Mouse (Mus musculus) MEL (cell line): ENCODE measurements at regions not wholly inside any gene's neighbourhood (a gene's known extent, or its start where the extent isn't known, plus 50 kb on each side); places are given as distances from the start of the nearest gene placed in this dataset.

Source experiments
- CTCF ChIP-seq, 3 experiments: IDR thresholded peaks in 2 of 3; conservative IDR thresholded peaks in 1 of 3; 2 replicates each; pipeline ENCODE4 v1.5.1; 2011 to 2012; ENCODE audit warnings: low read length in 3 of 3, low read depth in 2 of 3, mild to moderate bottlenecking in 2 of 3, improper control_type of control experiment in 1 of 3, inconsistent platforms in 1 of 3, mixed read lengths in 1 of 3, moderate library complexity in 1 of 3; ENCODE audit not compliant: control insufficient read depth in 1 of 3, insufficient read depth in 1 of 3, poor library complexity in 1 of 3, severe bottlenecking in 1 of 3
- ELF1 ChIP-seq: IDR thresholded peaks from 2 replicates; pipeline ENCODE4 v1.6.1; 2014; ENCODE audit warnings: low read depth, mild to moderate bottlenecking, inconsistent platforms, low read length, improper control_type of control experiment, moderate library complexity
- GABPA ChIP-seq: IDR thresholded peaks from 2 replicates; pipeline ENCODE4 v1.6.1; 2012; ENCODE audit warnings: low read depth, mild to moderate bottlenecking, inconsistent platforms, low read length, improper control_type of control experiment, moderate library complexity
- GATA1 ChIP-seq: IDR thresholded peaks from 2 replicates; pipeline ENCODE4 v1.6.1; 2011; ENCODE audit warnings: low read depth, low read length, improper control_type of control experiment
- MAFK ChIP-seq: IDR thresholded peaks from 2 replicates; pipeline ENCODE4 v1.6.1; 2011; ENCODE audit warnings: low read depth, mild to moderate bottlenecking, low read length, improper control_type of control experiment, borderline replicate concordance
- MEF2A ChIP-seq: IDR thresholded peaks from 2 replicates; pipeline ENCODE4 v1.6.1; 2014; ENCODE audit warnings: low read depth, mild to moderate bottlenecking, inconsistent platforms, low read length, improper control_type of control experiment; ENCODE audit not compliant: poor library complexity, insufficient replicate concordance, severe bottlenecking; ENCODE audit errors: extremely low read depth
- NELFE ChIP-seq: IDR thresholded peaks from 2 replicates; pipeline ENCODE4 v1.6.1; 2011; ENCODE audit warnings: low read depth, low read length, improper control_type of control experiment
- POLR2A ChIP-seq, 2 experiments: IDR thresholded peaks; 2 replicates each; pipeline ENCODE4 v1.6.1; 2011 to 2012; ENCODE audit warnings: low read length in 2 of 2, mild to moderate bottlenecking in 2 of 2, control low read depth in 1 of 2, improper control_type of control experiment in 1 of 2, low read depth in 1 of 2, moderate library complexity in 1 of 2; ENCODE audit not compliant: control insufficient read depth in 1 of 2, insufficient read depth in 1 of 2, poor library complexity in 1 of 2
- POLR2AphosphoS5 ChIP-seq: IDR thresholded peaks from 2 replicates; pipeline ENCODE4 v1.6.1; 2012; ENCODE audit warnings: low read depth, borderline replicate concordance, mild to moderate bottlenecking, inconsistent platforms, low read length, moderate library complexity, mixed read lengths
- RCOR1 ChIP-seq: IDR thresholded peaks from 2 replicates; pipeline ENCODE4 v1.6.1; 2012; ENCODE audit warnings: low read depth, mild to moderate bottlenecking, inconsistent platforms, low read length, improper control_type of control experiment
- SMC3 ChIP-seq: IDR thresholded peaks from 2 replicates; pipeline ENCODE4 v1.6.1; 2011; ENCODE audit warnings: low read depth, low read length, improper control_type of control experiment
- TAL1 ChIP-seq: IDR thresholded peaks from 2 replicates; pipeline ENCODE4 v1.6.1; 2012; ENCODE audit warnings: mild to moderate bottlenecking, inconsistent platforms, low read length, moderate library complexity, mixed read lengths

- TF ChIP-seq NELFE, result no peak
- TF ChIP-seq POLR2A (IDR thresholded peaks at IDR 0.05; ENCODE audit: control insufficient read depth in 1 of 2, insufficient read depth in 1 of 2, low read depth in 1 of 2, low read length in 2 of 2, poor library complexity in 1 of 2), result no peak
- TF ChIP-seq CTCF (IDR thresholded peaks at IDR 0.05 in 2 of 3, conservative IDR thresholded peaks at IDR 0.05 in 1 of 3; ENCODE audit: control insufficient read depth in 1 of 3, insufficient read depth in 1 of 3, low read depth in 2 of 3, low read length in 3 of 3, poor library complexity in 1 of 3, severe bottlenecking in 1 of 3), result no peak
- no peak for TF ChIP-seq SMC3
- no peak for TF ChIP-seq RCOR1
- no peak for TF ChIP-seq ELF1
- TF ChIP-seq MEF2A, result no peak
- TF ChIP-seq GABPA, result no peak
- TF ChIP-seq MAFK, result no peak
- TF ChIP-seq POLR2AphosphoS5, result no peak
- TF ChIP-seq GATA1, result no peak
- TF ChIP-seq TAL1, result no peak
Observed at GRCm38 (mm10) chr10:25695798-25696197, 159.7 kb upstream of the Smlr1 start.
